Mouse (Mus musculus): ENCODE measurements around the gene Ddx54. TPM values are rescaled to one million over a fixed set of nuclear protein-coding genes. Genes with fewer than 3 reads are reported as not detected.

Gene Ddx54
- total and polyA plus RNA-seq, 3 experiments = 63.7 to 91.8 (median 83.6) TPM

DNA sequence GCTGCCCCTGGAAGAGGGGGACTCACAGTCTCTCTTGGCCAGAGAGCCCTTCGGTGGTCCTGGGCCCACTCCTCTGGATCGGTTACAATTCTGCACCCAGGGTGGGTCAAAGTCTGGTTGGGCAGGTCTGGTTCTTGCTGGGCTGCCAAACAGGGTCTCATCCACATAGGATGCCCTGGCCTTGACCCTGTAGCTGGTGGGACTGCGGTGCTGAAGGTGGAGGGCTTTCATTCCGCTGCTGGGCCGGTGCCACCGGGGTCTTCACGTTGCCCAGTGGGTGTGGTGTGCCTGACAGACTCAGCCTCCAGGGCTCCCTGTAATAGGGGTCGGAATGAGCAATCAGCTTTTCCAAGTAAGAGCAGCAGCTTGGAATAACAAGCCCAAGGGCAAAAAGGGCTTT is 1.1 kb upstream of the Ddx54 start:
- DNase-seq (ENCODE audit: extremely low read depth) = no peak
- in situ Hi-C loops (cut with MboI; ENCODE audit: low pct_ligation_motif_present, low pct_unique_long_range_greater_than_20kb, low sequenced_read_pairs) (loop anchor here (25.0 kb wide), 2 partner anchors 349 to 474 kb away; no protein-coding TSS in a partner anchor), dilution Hi-C loops (cut with MboI; ENCODE audit: extremely low pct_ligation_motif_present, extremely low pct_unique_long_range_greater_than_20kb, low sequenced_read_pairs) (no loop called here)
- H3K4me1 ChIP-seq (ENCODE audit: control insufficient read depth in 1 of 2, insufficient read depth in 2 of 2) = peaks cover 5 to 27% of the 10 kb centered on the region in 2 experiments; a peak in 3 of 4 replicates
- peak overlapping the region; percentile 67 for H3K4me2 ChIP-seq (ENCODE audit: insufficient read depth, low read depth, poor library complexity, severe bottlenecking)
- H3K27me3 ChIP-seq (replicated peaks) = no peaks in the 10 kb centered on the region
- H3K27ac ChIP-seq (ENCODE audit: insufficient read depth, low read depth) = no peak overlapping the region
- 0 out of 2 replicates have a peak overlapping the region, but pooled peaks have one; percentile 59 for H3K9ac ChIP-seq (ENCODE audit: insufficient read depth, low read depth)
- TF ChIP-seq MAZ (IDR thresholded peaks at IDR 0.05; ENCODE audit: low read depth, low read length) (no peak), TCF12 (IDR thresholded peaks at IDR 0.05; ENCODE audit: low read depth, low read length) (no peak), NRF1 (IDR thresholded peaks at IDR 0.05; ENCODE audit: low read depth, low read length) (no peak), ETS1 (conservative IDR thresholded peaks at IDR 0.05; ENCODE audit: low read depth, low read length) (no peak), NELFE (IDR thresholded peaks at IDR 0.05; ENCODE audit: low read depth, low read length) (no peak), RAD21 (IDR thresholded peaks at IDR 0.05; ENCODE audit: low read depth, low read length) (no peak)
- peak overlapping the region in 1 of 3 experiments; percentile 62 for H3K4me3 ChIP-seq (replicated peaks in 1 of 3; ENCODE audit: low read depth in 2 of 3, low read length in 2 of 3, poor library complexity in 1 of 3)
- H3K79me2 ChIP-seq (replicated peaks; ENCODE audit: control insufficient read depth, extremely low read depth, insufficient read depth, poor library complexity, severe bottlenecking) = peaks cover 30% of the 10 kb centered on the region
- peaks cover 2% of the 10 kb centered on the region for H3K9me3 ChIP-seq (replicated peaks; ENCODE audit: low read length)
- H3K36me3 ChIP-seq (replicated peaks in 1 of 2; ENCODE audit: control insufficient read depth in 1 of 2, insufficient read depth in 1 of 2, low read length in 1 of 2) = peaks cover 6 to 50% of the 10 kb centered on the region in 2 experiments

DNA sequence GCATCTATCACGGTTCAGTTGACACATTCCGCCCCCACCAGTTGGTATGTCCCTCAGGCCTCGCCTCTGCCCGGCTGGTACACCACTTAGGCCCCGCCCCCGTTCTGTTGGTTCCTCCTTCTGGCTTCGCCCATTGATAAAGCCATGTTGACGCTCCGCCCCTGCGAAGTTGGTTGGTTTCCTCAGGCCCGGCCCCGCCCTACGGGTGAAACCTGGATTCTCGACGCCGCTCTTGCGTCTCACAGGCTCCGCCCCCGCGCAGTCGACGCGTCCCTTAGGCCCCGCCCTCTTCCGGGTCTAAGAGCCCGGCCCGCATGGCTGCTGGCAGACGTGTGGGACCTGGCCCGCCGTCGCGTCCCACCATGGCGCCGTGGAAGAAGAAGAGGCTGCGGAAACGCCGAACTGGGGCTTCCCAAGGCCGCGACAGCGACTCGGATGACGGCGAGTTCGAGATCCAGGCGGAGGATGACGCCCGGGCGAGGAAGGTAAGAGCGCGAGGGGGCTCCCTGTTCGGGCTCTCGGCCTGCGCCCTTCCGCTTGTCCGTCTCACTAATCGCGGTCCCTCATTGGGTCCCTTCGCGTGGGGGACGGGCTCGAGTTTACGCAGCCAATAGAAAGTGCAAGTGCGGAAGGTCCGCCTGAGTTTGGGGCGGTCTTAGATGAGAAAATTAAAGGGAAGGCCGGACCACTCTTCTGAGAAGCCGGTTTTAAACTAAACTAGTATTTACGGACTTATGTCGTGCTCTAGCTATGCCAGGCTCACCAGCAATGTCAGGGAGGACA is 474 bp downstream of the Ddx54 start:
- Histone ChIP-seq H3K79me2 (replicated peaks; ENCODE audit: control insufficient read depth, extremely low read depth, insufficient read depth, poor library complexity, severe bottlenecking) (peaks cover 35% of the 10 kb centered on the region), H3K27me3 (replicated peaks) (no peaks in the 10 kb centered on the region), H3K4me2 (ENCODE audit: insufficient read depth, low read depth, poor library complexity, severe bottlenecking) (peak overlapping the region; percentile 32; the same call in 1 of the 2 replicates), H3K36me3 (replicated peaks in 1 of 2; ENCODE audit: control insufficient read depth in 1 of 2, insufficient read depth in 1 of 2, low read length in 1 of 2) (peaks cover 16 to 58% of the 10 kb centered on the region in 2 experiments), H3K27ac (ENCODE audit: insufficient read depth, low read depth) (peak overlapping the region; percentile 73), H3K4me1 (ENCODE audit: control insufficient read depth in 1 of 2, insufficient read depth in 2 of 2) (peaks cover 5 to 21% of the 10 kb centered on the region in 2 experiments; a peak in 3 of 4 replicates), H3K4me3 (replicated peaks in 1 of 3; ENCODE audit: low read depth in 2 of 3, low read length in 2 of 3, poor library complexity in 1 of 3) (peak overlapping the region; percentile 80 to 98 (median 88)), H3K9me3 (replicated peaks; ENCODE audit: low read length) (peaks cover 2% of the 10 kb centered on the region), H3K9ac (ENCODE audit: insufficient read depth, low read depth) (peak overlapping the region; percentile 74)
- dilution Hi-C loops (cut with MboI; ENCODE audit: extremely low pct_ligation_motif_present, extremely low pct_unique_long_range_greater_than_20kb, low sequenced_read_pairs) = no loop called here
- TF ChIP-seq ZC3H11A (IDR thresholded peaks at IDR 0.05; ENCODE audit: low read depth, low read length) = no peak
- TF ChIP-seq ZNF384 (IDR thresholded peaks at IDR 0.05; ENCODE audit: low read depth, low read length) = no peak
- TF ChIP-seq NELFE (IDR thresholded peaks at IDR 0.05; ENCODE audit: low read depth, low read length) = peak; percentile 98
- TF ChIP-seq NRF1 (IDR thresholded peaks at IDR 0.05; ENCODE audit: low read depth, low read length) = peak; percentile 68
- TF ChIP-seq KAT2A (IDR thresholded peaks at IDR 0.05; ENCODE audit: insufficient replicate concordance, low read length) = no peak
- peak; percentile 66 for TF ChIP-seq HCFC1 (IDR thresholded peaks at IDR 0.05; ENCODE audit: low read depth, low read length)
- no peak; the same call in 1 of the 2 replicates for TF ChIP-seq MEF2A (IDR thresholded peaks at IDR 0.05; ENCODE audit: borderline replicate concordance, low read depth, low read length)
- peak; percentile 80 for TF ChIP-seq TCF12 (IDR thresholded peaks at IDR 0.05; ENCODE audit: low read depth, low read length)
- TF ChIP-seq MYC (IDR thresholded peaks at IDR 0.05; ENCODE audit: low read depth, low read length) = peak; percentile 89; the same call in 1 of the 2 replicates
- TF ChIP-seq E2F4 (IDR thresholded peaks at IDR 0.05; ENCODE audit: insufficient replicate concordance, low read depth, low read length) = no peak
- peak; percentile 66 for TF ChIP-seq SIN3A (IDR thresholded peaks at IDR 0.05; ENCODE audit: low read length)
- no peak for TF ChIP-seq USF1 (IDR thresholded peaks at IDR 0.05; ENCODE audit: low read depth, low read length)
- TF ChIP-seq POLR2A (IDR thresholded peaks at IDR 0.05; ENCODE audit: low read depth, low read length) = peak; percentile 97
- TF ChIP-seq MXI1 (IDR thresholded peaks at IDR 0.05; ENCODE audit: low read depth, low read length) = peak; percentile 93
- TF ChIP-seq CHD1 (IDR thresholded peaks at IDR 0.05; ENCODE audit: low read depth, low read length) = no peak
- peak; percentile 91 for TF ChIP-seq POLR2AphosphoS2 (IDR thresholded peaks at IDR 0.05; ENCODE audit: low read depth, low read length)
- no peak; the same call in 1 of the 2 replicates for TF ChIP-seq MAZ (IDR thresholded peaks at IDR 0.05; ENCODE audit: low read depth, low read length)
- peak; percentile 81 for TF ChIP-seq MAX (IDR thresholded peaks at IDR 0.05; ENCODE audit: low read length)
- TF ChIP-seq ELF1 (IDR thresholded peaks at IDR 0.05; ENCODE audit: low read depth, low read length) = peak; percentile 96
- no peak for TF ChIP-seq TBP (conservative IDR thresholded peaks at IDR 0.05; ENCODE audit: low read depth, low read length)
- peak; percentile 91 for TF ChIP-seq ZMIZ1 (IDR thresholded peaks at IDR 0.05; ENCODE audit: low read depth, low read length)
- no peak for TF ChIP-seq RCOR1 (conservative IDR thresholded peaks at IDR 0.05; ENCODE audit: low read depth, low read length)
- no peak for TF ChIP-seq UBTF (IDR thresholded peaks at IDR 0.05; ENCODE audit: low read depth, low read length)
- in situ Hi-C loops (cut with MboI; ENCODE audit: low pct_ligation_motif_present, low pct_unique_long_range_greater_than_20kb, low sequenced_read_pairs) = loop anchor here (25.0 kb wide), 2 partner anchors 351 to 476 kb away; no protein-coding TSS in a partner anchor
- peak; percentile 100 for DNase-seq (ENCODE audit: extremely low read depth)

Measured in CH12.LX (cell line).